Mouse (Mus musculus) ES-Bruce4 (cell line): ENCODE measurements around the gene Grn.
A peak's percentile ranks its signal among the peaks of the same experiment; 100 is the strongest.

Experiments
- CTCF ChIP-seq: IDR thresholded peaks from one replicate; pipeline ENCODE4 v1.8.1; 2011; ENCODE audit warnings: low read depth, low read length
- EP300 ChIP-seq: IDR thresholded peaks from 2 replicates; pipeline ENCODE4 v1.6.1; 2011; ENCODE audit warnings: low read depth, low read length; ENCODE audit not compliant: insufficient read depth
- POLR2A ChIP-seq: IDR thresholded peaks from one replicate; pipeline ENCODE4 v1.8.1; 2011; ENCODE audit warnings: low read length; ENCODE audit not compliant: insufficient read depth

DNA sequence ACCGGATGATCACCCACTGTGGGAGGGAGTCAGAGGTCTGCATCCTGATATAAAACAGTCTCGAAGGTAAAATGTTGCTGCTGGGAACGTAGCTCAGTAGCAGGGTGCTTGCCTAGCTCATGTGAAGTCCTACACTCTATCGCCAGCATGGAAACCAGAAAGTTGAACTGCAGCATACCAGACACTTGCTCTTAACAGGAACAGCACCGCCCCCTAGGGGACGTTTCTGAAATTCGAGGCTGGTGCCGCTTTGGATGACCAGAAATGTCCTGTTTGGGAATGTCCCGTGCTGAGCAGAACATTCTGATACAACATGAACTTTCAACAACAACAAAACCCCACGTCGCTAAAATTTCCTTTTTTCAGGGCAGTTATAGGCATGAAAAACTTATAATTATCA is 18.4 kb upstream of the Grn start:
- TF ChIP-seq EP300 (0 out of 2 replicates have a peak, but pooled peaks have one; percentile 38), POLR2A (no peak), CTCF (peak; percentile 83)
